Mouse (Mus musculus) right cerebral cortex, postnatal 36 days (tissue): ENCODE results near the gene Gnb1.
A peak's percentile ranks its signal among the peaks of the same experiment; 100 is the strongest.

Experiments
- DNase-seq, 2 experiments: peaks; one replicate each; pipeline ENCODE4 v3.0.0; 2022; ENCODE audit warnings: low spot score in 2 of 2, mixed read lengths in 1 of 2

Gene Gnb1

DNA sequence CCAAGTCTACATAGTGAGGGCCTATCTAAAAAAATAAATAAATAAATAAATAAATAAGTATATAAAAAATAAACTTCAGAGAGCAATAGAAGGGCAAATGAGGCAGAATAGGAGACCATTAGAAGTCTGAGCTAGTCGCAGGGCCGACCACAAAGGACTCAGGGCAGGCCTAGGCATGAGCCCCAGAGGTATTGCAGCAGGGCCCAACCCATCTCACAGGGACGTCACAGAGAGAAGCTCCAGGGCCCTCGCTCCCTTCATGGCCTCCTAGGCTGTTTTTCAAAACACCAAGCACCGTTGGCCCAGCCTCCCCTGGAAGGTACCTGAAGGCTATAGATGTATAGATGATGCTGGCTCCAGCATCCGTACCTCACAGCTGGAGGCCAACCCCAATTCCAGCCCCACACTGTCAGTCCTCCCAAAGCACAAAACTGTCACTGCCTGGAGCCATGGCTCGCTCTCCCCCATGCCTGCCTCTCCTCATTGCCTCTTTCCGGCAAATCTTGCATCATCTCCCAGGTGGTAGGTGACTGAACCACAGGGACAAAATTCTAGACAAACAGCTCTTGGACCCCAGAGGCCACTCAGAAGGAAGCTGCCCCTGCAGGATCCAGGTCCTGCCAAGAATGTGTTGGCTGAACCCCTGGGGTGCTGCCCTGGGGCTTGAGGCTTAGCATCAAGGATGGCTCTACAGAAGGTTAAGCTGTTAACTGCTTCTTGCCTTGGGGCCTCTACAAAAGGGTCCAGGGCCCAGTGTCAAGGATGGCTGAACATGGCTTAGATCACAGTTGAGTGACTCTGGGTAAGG is 8.2 kb upstream of the Gnb1 start:
- no peak for DNase-seq

DNA sequence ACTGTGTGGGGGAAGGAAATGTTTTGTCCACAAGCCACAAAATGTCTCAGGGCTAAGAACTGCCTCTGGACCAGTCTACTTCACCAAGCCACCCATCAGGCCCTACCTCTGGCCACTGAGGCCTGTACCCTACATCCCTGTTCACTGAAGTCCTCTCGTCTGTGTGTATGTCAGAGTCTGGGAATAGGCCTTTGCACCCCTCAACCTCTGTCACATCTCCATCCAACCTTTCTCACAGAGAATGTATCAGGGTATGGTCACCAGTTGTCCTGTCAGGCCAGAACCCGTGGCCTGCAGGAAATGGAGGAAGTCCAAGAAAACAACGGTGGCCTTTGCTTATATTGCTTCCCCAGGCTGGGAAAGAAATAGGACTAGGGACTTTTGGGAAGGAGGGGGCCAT is 5.6 kb upstream of the Gnb1 start:
- no peak for DNase-seq

GRCm38 (mm10) chr4:155487746-155488145 is 3.4 kb upstream of the Gnb1 start:
- DNase-seq, result no peak

GRCm38 (mm10) chr4:155488232-155489025 is 2.7 kb upstream of the Gnb1 start:
- no peak for DNase-seq

DNA sequence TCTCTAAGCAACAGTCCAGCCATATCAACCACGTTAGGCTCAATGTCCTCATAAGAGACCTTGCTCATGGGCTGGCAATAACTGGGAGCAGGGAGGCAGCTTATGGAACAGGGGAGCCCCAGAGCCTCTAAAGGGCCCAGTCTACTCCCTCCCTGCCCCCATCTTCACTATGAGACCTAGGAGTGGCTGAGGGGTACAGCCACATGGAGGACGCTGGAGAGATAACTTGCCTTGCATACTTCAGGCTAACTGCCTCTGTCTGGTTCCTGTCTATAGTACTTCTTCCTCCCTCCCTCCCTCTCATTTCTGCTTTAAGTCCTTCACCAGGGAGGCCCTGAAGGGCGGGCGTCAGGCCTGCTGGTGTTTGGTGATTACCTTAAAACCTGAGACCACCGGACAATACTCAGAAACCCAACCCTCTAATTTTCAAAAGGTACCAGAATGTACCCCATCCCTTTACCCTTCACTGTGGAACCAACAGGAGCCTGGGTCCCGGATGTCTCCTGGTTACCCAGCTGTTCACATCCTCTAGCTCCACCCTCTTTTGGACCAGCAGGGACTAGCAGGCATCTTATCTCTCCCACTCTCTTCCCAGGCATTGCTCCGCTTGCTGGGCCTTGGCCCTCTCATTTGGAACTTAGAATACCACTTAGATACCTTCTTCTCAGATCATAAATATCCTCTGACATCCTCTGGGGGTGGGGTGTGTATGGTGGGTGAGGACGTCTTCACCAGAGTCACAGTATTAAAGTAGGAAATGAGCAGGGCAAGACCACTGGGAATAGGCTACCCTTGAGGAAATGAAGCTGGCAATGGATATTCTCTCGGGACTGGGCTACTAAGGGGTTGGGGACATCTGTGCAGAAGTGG is 1.8 kb upstream of the Gnb1 start:
- no peak for DNase-seq

GRCm38 (mm10) chr4:155490456-155490855 is 705 bp upstream of the Gnb1 start:
- DNase-seq, result no peak

DNA sequence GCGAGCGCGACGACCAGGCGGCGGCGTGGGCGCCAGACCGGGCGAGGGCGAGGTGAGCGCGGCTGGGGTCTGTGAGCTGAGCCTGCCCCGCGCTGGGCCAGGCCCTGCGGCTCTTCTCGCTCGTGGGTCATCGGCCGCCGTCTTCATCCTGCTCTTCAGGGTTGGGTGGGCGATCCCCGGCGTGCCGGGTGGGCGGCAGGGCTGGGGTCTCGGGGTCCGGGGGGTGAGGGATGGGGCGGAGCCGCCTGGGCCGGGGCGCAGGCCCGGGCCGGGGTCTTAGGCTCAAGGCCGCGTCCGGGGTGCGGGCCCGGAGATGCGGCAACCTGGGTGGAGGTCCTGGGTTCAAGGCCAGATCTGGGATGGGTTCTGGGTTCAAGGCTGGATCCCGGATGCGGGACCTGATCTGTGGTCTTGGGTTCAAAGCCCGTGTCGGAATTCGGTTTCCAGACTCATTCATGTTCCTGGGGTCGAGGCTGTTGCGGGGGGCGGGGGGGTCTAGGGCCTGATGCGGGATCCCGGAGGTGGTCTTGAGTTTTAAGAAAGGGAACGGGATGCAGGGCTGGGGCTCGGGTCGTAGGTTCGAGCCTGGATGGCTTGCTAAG is 469 bp downstream of the Gnb1 start:
- DNase-seq, result no peak

DNA sequence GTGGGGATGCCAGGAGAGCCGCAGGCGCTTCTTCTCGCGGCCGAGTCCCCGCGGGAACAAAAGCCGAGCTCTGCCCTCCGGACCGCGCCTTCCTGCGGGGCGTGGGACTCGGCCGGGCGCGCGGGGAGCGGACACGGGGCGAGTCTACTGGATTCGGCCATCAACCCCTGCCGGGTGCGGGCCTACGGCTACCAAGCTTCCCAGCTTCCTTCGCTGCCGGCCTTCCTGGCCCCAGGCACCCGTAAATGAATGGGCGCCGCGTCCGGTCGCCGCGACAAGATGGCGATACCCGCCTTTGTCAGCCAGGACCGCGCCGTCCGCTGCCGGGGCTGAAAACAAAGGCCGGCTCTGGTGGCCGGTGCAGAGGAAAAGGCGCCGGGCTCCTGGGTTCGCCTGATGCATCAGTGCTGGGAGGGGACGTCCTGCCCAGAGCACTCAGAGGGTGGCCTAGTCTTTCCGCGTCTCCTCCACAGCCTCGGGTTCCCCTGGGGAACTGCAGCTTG is 1.0 kb downstream of the Gnb1 start:
- peak in 1 of 2 experiments; percentile 16 for DNase-seq

DNA sequence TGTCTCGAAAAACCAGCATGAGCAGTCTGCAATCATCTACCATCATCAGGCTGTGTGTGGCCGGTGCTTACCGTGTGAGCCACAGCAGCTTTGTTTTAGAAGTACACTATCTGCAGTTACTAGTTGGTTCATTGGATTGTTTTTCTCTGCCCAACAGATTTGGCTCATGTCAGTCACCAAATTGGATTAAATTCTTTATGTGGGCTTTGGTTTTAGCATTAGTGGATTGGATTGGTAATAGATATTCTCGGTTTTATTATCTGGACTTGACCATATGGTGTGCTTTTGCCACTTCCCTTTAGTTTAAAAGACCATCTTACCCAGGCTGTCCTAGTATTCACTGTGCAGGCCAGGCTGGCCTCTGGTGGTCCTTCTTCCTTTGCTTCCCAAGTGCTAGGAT is 3.7 kb downstream of the Gnb1 start:
- DNase-seq, result no peak

DNA sequence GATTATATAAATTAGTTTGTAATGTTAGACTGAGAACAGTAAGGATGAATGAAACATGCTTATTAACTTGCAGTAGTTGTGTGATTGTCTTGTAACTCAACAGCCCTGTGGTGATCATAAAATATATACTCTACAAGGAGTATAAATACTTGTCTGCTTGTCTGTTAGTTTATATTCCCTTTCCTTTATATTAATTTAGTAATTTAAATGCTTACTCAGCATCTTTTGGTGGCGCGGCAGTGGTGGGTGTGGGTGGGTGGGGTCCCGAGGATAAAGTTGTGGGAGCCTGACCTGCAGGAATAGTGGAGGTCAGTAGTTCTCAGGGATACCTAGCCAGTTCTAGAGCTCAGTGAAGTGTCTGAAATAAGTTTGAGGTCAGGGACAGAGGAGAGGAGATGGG is 6.8 kb downstream of the Gnb1 start:
- DNase-seq, result no peak

GRCm38 (mm10) chr4:155501126-155501525 is 10.0 kb downstream of the Gnb1 start:
- no peak for DNase-seq

DNA sequence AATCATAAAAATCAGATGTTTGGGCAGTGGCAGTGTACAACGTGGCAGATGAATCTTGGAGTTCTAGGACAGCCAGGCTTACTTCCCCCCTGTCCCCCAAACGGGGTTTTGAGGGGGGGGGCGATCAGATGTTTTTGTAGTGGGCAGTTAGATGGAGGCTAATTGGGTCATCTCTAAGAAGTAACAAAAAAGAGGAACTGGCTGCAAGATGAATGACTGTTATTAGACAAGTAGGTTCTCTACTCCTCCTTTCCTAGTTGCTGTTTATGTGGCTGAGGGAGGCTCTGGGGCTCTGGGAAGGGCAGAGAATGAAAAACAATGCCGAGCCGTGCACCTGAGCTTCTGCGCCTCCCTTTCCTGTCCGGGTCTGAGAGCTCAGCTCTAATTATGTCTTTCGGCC is 13.9 kb downstream of the Gnb1 start:
- no peak for DNase-seq

GRCm38 (mm10) chr4:155505671-155506295 is 14.6 kb downstream of the Gnb1 start:
- DNase-seq, result no peak

DNA sequence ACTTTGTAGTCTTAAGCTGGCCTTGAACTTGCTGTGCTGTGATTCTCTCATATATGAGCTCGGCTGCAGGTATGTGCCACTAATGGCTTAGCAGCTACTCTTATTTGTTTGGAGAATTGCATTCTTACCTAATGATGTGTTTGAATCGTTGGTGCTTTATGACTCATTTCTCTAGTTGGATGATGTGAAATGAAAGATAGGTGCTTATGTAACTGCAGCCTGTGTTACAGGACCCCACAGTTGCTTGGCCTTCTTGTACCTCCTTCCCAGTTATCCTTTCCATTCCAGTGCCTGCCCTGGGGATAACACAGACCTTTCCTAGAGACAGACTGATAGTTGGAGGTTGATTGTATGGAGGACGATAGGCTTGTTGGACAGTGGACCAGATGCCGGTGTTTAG is 17.5 kb downstream of the Gnb1 start:
- DNase-seq, result no peak

DNA sequence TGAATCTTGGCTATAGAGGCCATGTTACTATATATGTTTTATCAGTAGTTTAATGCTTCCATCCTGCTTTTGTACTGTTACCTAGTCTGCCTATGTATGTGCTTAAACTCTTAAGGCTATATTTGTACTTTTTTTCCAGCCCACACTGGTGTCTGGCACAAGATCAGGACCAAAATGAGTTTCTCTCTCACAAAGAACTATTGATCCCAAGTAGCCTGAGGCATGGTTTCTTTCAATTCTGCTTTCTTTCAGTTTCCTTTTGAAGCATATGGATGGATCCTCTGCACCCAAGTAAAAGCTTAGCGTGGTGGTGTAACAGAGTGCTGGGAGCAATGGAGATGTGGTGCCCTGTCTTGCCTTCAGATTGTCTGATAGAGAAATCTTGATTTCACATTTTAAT is 19.8 kb downstream of the Gnb1 start:
- no peak for DNase-seq

DNA sequence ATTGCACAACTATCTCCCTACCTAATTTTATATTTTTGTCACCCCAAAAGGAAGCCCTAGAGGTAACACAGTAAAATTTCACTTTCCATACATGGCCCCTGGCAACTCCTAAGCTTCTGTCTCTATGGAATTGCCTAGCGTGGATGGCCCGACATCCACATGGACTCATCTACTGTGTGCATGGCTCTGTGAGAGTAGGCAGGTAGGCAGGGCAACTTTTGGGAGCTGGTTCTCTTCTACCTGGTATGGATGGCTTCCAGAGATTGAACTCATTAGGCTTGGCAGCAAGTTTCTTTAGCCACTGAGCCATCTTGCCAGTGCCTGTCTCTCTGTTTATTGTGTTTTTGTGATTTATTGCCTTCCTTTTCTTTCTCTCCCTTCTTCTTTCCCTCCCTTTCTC is 23.6 kb downstream of the Gnb1 start:
- no peak for DNase-seq

- DNase-seq, result no peak
Observed at GRCm38 (mm10) chr4:155517948-155518517, 26.9 kb downstream of the Gnb1 start.

DNA sequence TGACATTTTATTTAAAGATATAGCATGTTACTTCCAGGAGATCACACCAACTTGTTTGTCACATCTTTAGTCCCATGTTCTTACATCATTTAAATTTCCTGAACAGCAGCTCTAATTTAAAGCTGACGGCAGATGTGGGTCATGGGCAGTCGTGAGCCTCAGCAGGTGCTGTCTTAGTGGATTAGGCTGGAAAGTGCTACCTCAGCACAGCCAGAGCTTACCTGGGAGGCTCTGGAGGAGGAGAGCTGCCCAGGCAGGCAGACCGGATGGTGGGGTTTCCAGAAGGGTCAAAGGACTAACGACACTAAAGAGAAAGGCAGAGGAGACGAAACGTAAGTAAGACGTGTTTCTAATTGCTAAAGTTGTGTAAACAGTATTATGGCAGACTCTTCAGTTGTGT is 31.2 kb downstream of the Gnb1 start:
- DNase-seq, result no peak

GRCm38 (mm10) chr4:155525751-155526150 is 34.6 kb downstream of the Gnb1 start:
- DNase-seq, result no peak

DNA sequence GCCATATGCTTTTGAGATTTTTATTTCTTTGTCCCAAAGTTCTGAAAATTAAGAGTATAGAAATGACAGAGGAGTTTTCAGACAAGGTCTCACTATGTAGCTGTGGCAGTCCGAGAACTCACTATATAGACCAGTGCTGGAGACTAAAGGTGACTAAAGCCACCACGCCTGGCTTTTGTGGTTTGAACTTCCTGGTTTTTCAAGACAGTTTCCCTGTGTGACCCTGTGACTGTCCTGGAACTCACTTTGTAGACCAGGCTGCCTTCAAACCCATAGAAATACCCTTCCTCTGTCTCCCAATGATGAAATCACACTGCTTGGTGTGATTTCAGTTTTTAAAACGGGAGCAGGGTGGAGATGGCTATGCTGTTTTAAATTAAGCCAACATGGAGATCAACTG is 38.1 kb downstream of the Gnb1 start:
- DNase-seq, result no peak

GRCm38 (mm10) chr4:155549993-155550392 is 58.8 kb downstream of the Gnb1 start:
- no peak for DNase-seq
